Mouse (Mus musculus) heart, embryonic 14.5 days (tissue): ENCODE measurements around the gene Esp22. TPM values are rescaled to one million over a fixed set of nuclear protein-coding genes. Genes with fewer than 3 reads are reported as not detected.
"Not testable (repeated sequence)": the region's sequence is repeated elsewhere in the genome, so short reads cannot be mapped to it uniquely, and the experiment has no call there.

Experiments
- ATAC-seq: fragments of 200-750 bp; cut with Nextera tagmentation; 2 replicates; pipeline ENCODE4 v1.8.0; 2017; ENCODE audit warnings: low read depth, moderate TSS enrichment; ENCODE audit not compliant: insufficient number of reproducible peaks, insufficient read depth, low FRiP score
- H3K27ac ChIP-seq, 2 experiments: fragments of 200-500 bp in 1 of 2; fragments of 300-500 bp in 1 of 2; sonication (generic) in 1 of 2; replicated peaks in 1 of 2; 2 replicates each; pipeline ENCODE4 v1.5.1; 2012 to 2014; ENCODE audit warnings: low read depth in 2 of 2, low read length in 2 of 2, control low read depth in 1 of 2, mild to moderate bottlenecking in 1 of 2, mixed read lengths in 1 of 2; ENCODE audit not compliant: control insufficient read depth in 1 of 2, insufficient read depth in 1 of 2
- H3K27me3 ChIP-seq: fragments of 300-500 bp; sonication (generic); 2 replicates; pipeline ENCODE4 v1.6.1; 2014; ENCODE audit warnings: mild to moderate bottlenecking, low read length, control low read depth; ENCODE audit not compliant: control insufficient read depth, insufficient read depth
- H3K36me3 ChIP-seq: fragments of 300-500 bp; sonication (generic); 2 replicates; pipeline ENCODE4 v1.6.1; 2014; ENCODE audit warnings: mild to moderate bottlenecking, control low read depth, low read length, mixed read lengths; ENCODE audit not compliant: control insufficient read depth, insufficient read depth
- H3K4me1 ChIP-seq, 2 experiments: fragments of 200-500 bp in 1 of 2; fragments of 300-500 bp in 1 of 2; sonication (generic) in 1 of 2; 2 replicates each; pipeline ENCODE4 v1.6.1; 2012 to 2014; ENCODE audit warnings: low read length in 2 of 2, control low read depth in 1 of 2, mixed read lengths in 1 of 2; ENCODE audit not compliant: control insufficient read depth in 2 of 2, insufficient read depth in 2 of 2
- H3K4me2 ChIP-seq: fragments of 300-500 bp; sonication (generic); 2 replicates; pipeline ENCODE4 v1.6.1; 2014; ENCODE audit warnings: mild to moderate bottlenecking, low read length
- H3K4me3 ChIP-seq, 2 experiments: fragments of 200-500 bp in 1 of 2; fragments of 300-500 bp in 1 of 2; sonication (generic) in 1 of 2; 2 replicates each; pipeline ENCODE4 v1.5.1; 2012 to 2014; ENCODE audit warnings: low read length in 2 of 2, mild to moderate bottlenecking in 2 of 2, control low read depth in 1 of 2, low read depth in 1 of 2, moderate library complexity in 1 of 2; ENCODE audit not compliant: control insufficient read depth in 1 of 2, insufficient read depth in 1 of 2
- H3K9ac ChIP-seq: fragments of 300-500 bp; sonication (generic); 2 replicates; pipeline ENCODE4 v1.6.1; 2014; ENCODE audit warnings: mild to moderate bottlenecking, low read length
- H3K9me3 ChIP-seq: fragments of 300-500 bp; sonication (generic); 2 replicates; pipeline ENCODE4 v1.6.1; 2016; ENCODE audit warnings: low read length, control low read depth; ENCODE audit not compliant: control insufficient read depth
- WGBS: fragments of 180-500 bp; shearing (Covaris S2); extraction: QIAGEN DNeasy Blood & Tissue Kit; methylation state at CpG from one replicate; pipeline ENCODE4 v1.1.7; 2014; 5-methylcytosine and 5-hydroxymethylcytosine counted together
- polyA plus RNA-seq: library from polyadenylated mRNA; unstranded; fragments of >200 nt; fragmentation: Nextera tagmentation; extraction: Ambion mirVana; gene quantifications from 2 replicates; pipeline ENCODE4 v1.2.1, GENCODE M21; 2014

Gene Esp22
- not detected in 2 replicates for polyA plus RNA-seq

DNA sequence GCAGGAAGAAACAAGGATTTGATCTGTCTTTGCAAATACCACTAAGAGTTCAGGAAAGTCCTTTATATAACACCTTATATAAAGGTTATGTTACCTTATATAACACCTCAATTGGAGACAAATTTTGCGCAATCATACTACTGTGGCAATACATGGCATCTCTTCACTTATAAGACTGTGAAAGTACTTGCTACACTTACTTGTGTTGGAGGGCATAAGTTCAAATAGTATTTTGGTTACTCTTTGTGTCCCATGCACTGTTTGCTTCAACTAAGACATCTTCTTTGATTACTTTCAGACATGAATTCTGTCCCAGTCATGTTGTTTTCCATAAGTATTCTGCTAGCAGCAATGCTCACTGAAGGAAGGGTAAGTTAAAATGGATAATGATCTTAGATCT is at the start of gene Esp22:
Gene Esp22, plus strand, starts transcription at position 301 of the 400 bp plus-strand sequence.
- ATAC-seq, result no peak
- 77% methylated on average over 1 of the region's 1 CpGs for WGBS

DNA sequence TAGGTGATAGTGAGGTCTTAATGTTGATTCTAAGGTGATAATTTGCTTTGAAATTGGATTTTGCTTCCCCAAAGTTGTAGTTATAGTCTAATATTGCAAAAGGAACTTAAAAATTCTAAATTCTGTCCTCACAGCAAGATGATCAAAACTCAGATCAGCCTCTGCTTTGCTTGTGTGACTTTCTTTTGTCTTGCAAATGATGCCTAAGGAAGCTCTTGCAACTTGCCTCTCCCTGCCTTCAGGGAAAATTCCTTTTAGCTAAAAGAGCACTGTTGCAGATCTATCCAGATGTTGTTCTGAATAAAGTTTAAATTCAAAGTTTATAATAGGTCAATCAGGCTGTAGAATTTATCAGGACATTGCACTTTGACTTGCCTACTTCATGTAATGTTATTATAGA is 31.5 kb upstream of the Esp22 start:
- H3K4me2 ChIP-seq, result no peak overlapping the region
- no peak for ATAC-seq
- no peaks in the 10 kb centered on the region for H3K27me3 ChIP-seq
- peaks cover 17% of the 10 kb centered on the region for H3K9me3 ChIP-seq
- H3K4me1 ChIP-seq, result no peaks in the 10 kb centered on the region
- H3K9ac ChIP-seq, result no peak overlapping the region
- H3K27ac ChIP-seq, result no peak overlapping the region
- no peak overlapping the region for H3K4me3 ChIP-seq
- no peaks in the 10 kb centered on the region for H3K36me3 ChIP-seq

More for the DNA sequence above, at the start of gene Esp22:
- H3K4me3 ChIP-seq, result no peak within 1 kb of the TSS
- no peak within 1 kb of the TSS for H3K9ac ChIP-seq
- no peak within 1 kb of the TSS for H3K27ac ChIP-seq
- H3K27me3 ChIP-seq, result no peaks in the 10 kb centered on the region
- H3K4me2 ChIP-seq, result no peak within 1 kb of the TSS
- H3K9me3 ChIP-seq, result peaks cover 22% of the 10 kb centered on the region; the same call in 1 of the 2 replicates
- no peaks in the 10 kb centered on the region for H3K4me1 ChIP-seq
- no peaks in the 10 kb centered on the region for H3K36me3 ChIP-seq

DNA sequence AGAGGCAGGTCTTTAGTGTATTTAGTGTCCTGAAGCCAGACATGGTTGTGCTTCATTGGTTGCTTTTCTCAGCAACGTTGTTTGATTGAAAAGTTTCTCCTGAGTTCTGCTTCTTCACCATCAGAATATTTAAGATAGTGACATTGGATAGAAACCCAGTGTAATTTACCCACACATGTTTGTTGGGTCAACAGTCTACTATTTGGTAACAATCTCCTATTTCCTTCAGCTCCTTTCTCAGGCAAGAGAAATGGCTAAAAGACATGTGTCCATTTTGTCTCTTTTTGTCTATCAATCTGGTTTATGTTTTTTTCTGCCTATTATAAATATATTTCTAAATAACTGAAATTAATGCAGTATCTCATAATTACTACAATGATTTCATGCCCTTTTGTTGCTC is 18.2 kb upstream of the Esp22 start, which contains the start of gene Esp23:
Gene Esp23, minus strand, starts transcription at position 101 of the 400 bp plus-strand sequence.
- H3K36me3 ChIP-seq, result no peaks in the 10 kb centered on the region
- no peak within 1 kb of the TSS for H3K4me3 ChIP-seq
- no peak for ATAC-seq
- peaks cover 11% of the 10 kb centered on the region; the same call in 1 of the 2 replicates for H3K9me3 ChIP-seq
- no peaks in the 10 kb centered on the region for H3K4me1 ChIP-seq
- no peak within 1 kb of the TSS for H3K4me2 ChIP-seq
- 40% methylated on average over 1 of the region's 1 CpGs for WGBS
- H3K27me3 ChIP-seq, result no peaks in the 10 kb centered on the region
- no peak within 1 kb of the TSS for H3K9ac ChIP-seq
- no peak within 1 kb of the TSS for H3K27ac ChIP-seq

DNA sequence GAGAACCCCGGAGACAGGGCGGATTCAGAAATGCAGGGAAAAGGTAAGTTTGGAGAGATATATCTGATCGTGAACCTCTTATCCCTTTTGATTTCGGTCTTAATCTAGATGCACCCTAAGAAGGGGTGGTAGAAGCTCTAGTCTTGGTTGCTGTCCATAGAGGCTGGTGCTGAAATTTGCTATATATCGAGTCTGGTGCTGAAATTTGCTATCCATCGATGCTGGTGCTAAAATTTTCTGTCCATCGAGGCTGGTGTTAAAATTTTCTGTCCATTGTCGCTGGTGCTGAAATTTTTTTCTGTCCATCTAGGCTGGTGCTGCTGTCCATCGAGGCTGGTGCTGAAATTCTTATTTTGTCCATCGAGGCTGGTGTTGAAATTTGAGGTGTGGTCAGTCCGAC is 12.0 kb downstream of the Esp22 start:
- not testable (repeated sequence) for H3K27ac ChIP-seq, H3K4me2 ChIP-seq, H3K4me3 ChIP-seq, ATAC-seq, H3K27me3 ChIP-seq, H3K9ac ChIP-seq, H3K36me3 ChIP-seq, H3K4me1 ChIP-seq
- 68% methylated on average over 11 of the region's 11 CpGs for WGBS
- H3K9me3 ChIP-seq, result peaks cover 19% of the 10 kb centered on the region

DNA sequence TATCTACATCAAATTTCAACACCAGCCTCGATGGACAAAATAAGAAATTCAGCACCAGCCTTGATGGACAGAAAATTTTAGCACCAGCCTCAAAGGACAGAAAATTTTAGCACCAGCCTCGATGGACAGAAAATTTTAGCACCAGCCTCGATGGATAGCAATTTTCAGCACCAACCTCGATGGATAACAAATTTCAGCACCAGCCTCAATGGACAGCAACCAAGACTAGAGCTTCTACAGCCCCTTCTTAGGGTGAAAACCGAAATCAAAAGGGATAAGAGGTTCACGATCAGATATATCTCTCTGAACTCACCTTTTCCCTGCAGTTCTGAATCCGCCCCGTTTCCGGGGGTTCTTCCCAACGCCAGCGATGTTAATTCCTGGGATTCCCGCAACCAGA is 34.0 kb downstream of the Esp22 start:
- H3K9ac ChIP-seq, H3K36me3 ChIP-seq, H3K9me3 ChIP-seq, H3K4me2 ChIP-seq, ATAC-seq, H3K27ac ChIP-seq, H3K4me1 ChIP-seq, H3K27me3 ChIP-seq, H3K4me3 ChIP-seq: not testable (repeated sequence)
- WGBS, result 62% methylated on average over 12 of the region's 12 CpGs

Other genes with a start within 250 kb of the Esp22 start
- not detected in 2 replicates for gene Esp24, start 58.6 kb upstream of the Esp22 start, polyA plus RNA-seq
- not detected in 2 replicates for gene Gm21903, start 52.0 kb upstream of the Esp22 start, polyA plus RNA-seq
- not detected in 2 replicates for gene Esp23, start 18.3 kb upstream of the Esp22 start, polyA plus RNA-seq